Mouse (Mus musculus) c-Kit-positive CD71-negative TER-119-negative erythroid progenitor cells, embryonic 14.5 days (primary cell): ENCODE results near the gene Vcl.

ENCODE experiments used
- DNase-seq: peaks from one replicate; pipeline ENCODE4 v3.0.0-alpha.2; 2013; ENCODE audit warnings: low read depth

Vcl gene

DNA sequence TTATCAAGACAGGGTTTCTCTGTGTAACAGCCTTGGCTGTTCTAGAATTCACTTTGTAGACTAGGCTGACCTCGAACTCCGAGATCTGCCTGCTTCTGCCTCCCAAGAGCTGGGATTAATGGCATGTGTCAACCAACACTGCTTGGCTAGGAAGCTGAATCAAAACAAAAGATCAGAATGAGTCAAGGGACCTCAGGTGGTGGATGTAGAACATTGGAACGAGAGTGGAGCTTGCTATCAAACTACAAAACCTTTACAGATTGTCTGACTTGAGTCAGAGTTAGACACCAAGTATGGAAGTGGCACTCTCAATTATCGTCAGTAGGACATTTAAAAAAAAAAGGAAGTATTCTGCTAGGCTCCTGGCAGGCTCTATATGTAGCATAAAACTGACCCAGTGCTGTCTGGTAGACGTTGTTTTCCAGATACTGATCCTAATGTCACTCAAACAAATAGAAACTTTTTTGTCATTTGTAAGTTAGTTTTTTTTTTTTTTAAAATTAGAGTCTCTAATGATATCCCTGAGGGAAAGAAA lies 84.7 kb downstream of the Vcl start:
- DNase-seq = no peak

DNA sequence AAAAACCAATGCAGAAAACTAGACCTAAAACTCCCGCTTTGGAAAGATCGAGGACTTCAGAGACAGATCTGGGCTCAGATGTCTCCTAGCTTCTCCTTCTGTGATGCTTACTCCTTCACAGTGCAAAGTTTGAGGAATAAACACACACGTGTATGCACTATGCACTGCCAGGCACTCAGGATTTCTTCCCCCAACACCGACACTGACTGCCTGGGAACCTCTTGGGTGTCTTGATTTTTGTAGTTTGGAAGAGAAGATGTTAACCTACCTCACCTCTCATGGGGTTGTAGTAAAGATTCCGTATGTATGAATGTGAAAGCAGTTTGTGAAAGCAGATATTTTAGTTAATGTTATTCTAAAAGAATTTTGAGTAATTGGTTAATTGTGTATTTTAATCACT lies 88.7 kb downstream of the Vcl start:
- no peak for DNase-seq

- peak; percentile 47 for DNase-seq
Observed at GRCm38 (mm10) chr14:21018977-21019376, 89.8 kb downstream of the Vcl start.

- no peak for DNase-seq
Observed at GRCm38 (mm10) chr14:21020435-21020834, 91.2 kb downstream of the Vcl start.

DNA sequence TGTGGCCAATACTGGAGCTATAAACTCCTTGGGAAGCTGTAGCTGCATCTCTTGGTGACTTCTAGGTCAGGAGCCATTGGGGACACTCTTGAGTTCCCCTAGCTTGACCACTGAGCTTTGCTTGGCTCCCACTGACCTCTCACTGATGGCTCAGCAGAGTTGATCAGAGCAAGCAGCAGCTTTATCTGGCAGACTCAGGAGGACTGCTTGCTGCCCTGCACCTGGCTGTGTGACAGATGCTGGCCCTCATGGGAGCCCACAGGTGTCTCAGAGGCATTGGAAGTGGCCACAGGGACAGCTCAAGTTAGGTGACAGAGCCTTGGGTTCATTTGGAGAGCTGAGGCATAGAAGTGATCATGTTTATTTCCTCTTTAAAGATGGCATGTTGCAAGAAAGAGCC lies 98.3 kb downstream of the Vcl start:
- DNase-seq = no peak

- DNase-seq = no peak
Observed at GRCm38 (mm10) chr14:21029025-21029659, 99.9 kb downstream of the Vcl start.

- DNase-seq = peak; percentile 72
Observed at GRCm38 (mm10) chr14:21031783-21032511, 102.7 kb downstream of the Vcl start.

- no peak for DNase-seq
Observed at GRCm38 (mm10) chr14:21034271-21034670, 105.1 kb downstream of the Vcl start.

GRCm38 (mm10) chr14:21034791-21035190 lies 105.6 kb downstream of the Vcl start:
- no peak for DNase-seq

- no peak for DNase-seq
Observed at GRCm38 (mm10) chr14:21039077-21039476, 109.9 kb downstream of the Vcl start.

DNA sequence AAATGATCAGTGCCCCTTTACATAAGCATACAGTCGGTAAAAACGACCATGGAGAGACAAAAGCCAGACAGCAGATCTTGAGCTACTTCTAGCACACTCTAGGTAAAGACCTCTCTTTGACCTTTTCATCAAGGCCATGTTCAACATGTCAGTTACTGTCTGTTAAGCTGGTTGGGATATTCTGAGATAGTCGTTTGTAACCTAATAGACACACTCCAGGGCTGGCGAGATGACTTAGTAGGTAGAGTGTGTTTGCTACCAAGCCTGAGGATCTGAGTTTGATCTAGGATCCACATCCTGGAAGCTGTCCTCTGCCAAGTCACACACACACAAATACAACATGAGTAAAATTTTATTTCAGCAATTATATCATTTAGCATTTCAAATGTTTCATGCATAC lies 110.4 kb downstream of the Vcl start:
- no peak for DNase-seq

- DNase-seq = no peak
Observed at GRCm38 (mm10) chr14:21047840-21048239, 118.6 kb downstream of the Vcl start.

GRCm38 (mm10) chr14:21048879-21049278 lies 119.7 kb downstream of the Vcl start:
- peak; percentile 43 for DNase-seq

DNA sequence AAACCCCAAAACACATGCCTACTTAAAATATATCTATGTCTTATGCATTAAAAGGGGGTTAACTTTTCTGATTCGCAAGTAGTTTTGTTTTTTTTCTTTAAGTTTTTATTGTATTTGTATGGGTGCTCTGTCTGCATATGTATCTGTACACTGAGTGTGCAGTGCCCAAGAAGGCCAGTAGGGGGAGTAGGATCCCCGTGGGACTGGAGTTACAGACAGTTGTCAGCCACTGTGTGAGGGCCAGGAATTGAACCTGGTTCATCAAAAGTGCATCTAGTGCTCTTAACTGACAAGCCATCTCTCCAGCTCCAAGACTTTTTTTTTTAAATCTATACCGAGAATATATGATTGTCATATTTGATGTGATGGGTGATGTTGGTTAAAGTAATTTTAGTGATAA lies 121.5 kb downstream of the Vcl start:
- no peak for DNase-seq

DNA sequence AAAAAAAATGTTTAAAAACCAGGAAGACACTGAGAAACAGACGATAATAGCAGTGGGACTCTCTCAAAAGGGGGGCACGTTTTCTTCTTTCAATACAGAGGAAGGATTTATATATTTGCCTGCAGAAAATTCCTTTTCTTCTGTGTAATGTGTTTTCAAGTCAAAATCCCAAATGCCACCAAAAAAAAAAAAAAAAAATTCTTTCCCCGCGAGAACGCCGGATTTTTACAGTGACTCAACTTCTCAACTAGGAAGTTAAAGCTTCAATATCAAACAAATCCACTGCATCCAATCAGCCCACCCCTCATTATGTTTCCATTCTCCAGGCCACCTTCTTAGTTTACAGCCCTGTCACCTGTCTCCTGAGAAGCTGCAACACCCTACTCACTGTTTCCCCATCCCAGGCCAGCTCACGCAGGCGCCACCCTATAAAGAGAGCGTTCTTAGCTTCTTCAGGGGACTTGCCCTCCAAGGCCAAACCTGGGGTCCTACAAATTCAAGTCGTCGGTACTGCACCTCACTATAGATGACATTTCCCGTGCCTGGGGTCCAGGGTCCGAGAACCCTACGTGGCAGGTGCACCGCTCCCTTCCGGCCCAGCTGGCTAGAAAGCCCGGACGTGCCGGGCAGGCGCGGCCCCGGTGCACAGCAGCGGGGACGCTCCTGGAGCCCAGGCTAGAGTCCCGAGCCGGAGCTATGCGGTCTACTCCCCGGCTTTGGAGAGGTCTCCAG lies 122.3 kb downstream of the Vcl start:
- DNase-seq = no peak

DNA sequence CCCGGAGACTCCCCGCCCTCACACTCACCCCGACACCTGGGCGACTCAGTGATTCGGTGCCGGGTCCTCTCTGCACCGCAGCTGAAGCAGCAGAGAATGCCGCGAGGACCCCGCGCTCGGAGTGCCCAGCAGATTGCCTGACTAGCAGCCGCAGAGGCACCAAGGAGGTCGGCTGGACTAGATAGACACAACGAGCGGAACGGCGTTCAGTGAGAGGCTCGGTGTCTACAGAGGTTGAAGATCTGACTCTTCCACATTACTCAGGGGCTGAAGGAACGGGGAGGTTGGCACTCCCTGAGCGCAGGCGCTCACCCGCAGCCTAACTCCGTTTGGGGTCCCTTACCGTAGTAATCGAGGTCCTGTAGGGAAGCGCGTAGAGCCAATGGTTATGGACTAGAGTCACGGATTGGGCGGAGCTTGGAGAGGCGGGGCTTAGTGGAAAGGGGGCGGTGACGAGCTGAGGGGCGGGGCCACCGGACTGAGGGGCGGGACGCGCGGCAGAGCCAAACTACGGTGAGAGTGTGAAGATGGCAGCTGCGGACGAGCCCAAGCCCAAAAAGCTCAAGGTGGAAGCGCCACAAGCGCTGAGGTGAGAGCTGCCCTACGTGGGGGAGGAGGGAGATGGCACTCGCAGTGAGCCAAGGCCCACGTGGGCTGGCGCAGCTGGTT lies 123.0 kb downstream of the Vcl start, which contains the start of the genes Ap3m1 and Adk:
Gene Ap3m1 (minus strand): TSS at position 397 of the 669 bp plus-strand sequence.
Gene Adk (plus strand): TSS at position 463 of the 669 bp plus-strand sequence.
- DNase-seq = peak; percentile 93

DNA sequence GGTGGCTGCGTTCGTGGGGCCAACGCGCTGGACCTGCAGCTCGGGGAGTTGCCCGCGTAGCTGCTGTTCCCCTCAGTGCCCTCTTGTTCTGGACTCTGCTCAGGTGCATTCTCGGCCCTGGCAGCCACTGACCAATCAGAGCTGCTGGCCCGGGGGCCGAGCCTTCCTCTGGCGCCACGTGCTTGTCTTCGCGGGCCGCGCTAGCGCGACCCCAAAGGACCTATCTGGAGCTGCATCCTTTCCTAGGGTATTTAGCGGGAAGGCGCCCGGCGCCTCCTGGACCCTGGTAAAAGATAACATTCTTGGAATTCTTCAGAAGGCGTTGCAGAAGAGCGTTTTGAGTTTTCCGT lies 123.6 kb downstream of the Vcl start:
- no peak for DNase-seq

DNA sequence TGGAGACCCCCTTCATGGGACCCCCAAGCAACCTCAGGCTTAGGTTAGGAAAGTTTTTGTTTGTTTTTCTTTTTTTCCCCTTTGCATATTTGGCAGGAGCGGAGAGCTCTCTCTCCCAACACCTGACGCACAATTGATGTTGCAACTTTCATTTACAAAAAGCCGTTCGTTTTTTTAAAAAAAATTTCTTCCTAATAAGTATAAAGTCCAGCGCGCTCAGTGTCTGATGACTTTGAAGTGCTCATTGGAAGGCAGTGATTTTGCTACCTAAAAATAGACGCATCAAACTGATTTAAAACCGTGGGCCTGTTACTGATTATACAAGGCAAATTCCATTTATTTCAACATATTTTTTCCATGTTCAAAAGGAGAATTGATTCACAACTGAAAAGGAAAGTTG lies 124.0 kb downstream of the Vcl start:
- DNase-seq = no peak

- no peak for DNase-seq
Observed at GRCm38 (mm10) chr14:21053586-21053985, 124.4 kb downstream of the Vcl start.

- DNase-seq = no peak
Observed at GRCm38 (mm10) chr14:21058972-21059371, 129.8 kb downstream of the Vcl start.

GRCm38 (mm10) chr14:21062766-21063513 lies 133.7 kb downstream of the Vcl start:
- DNase-seq = no peak

GRCm38 (mm10) chr14:21064321-21064720 lies 135.1 kb downstream of the Vcl start:
- DNase-seq = no peak
